Mouse (Mus musculus) limb, embryonic 10.5 days (tissue): ENCODE data around the gene Fcer2a. TPM values are rescaled to one million over a fixed set of nuclear protein-coding genes. Genes with fewer than 3 reads are reported as not detected.

ENCODE experiments used
- DNase-seq: peaks from one replicate; pipeline ENCODE4 v3.0.0-alpha.2; 2017; ENCODE audit warnings: low spot score
- H3K27ac ChIP-seq: fragments of 300-500 bp; sonication (generic); 2 replicates; pipeline ENCODE4 v1.5.1; 2016; ENCODE audit warnings: mild to moderate bottlenecking
- H3K27me3 ChIP-seq: fragments of 300-500 bp; sonication (generic); 2 replicates; pipeline ENCODE4 v1.6.1; 2016; ENCODE audit warnings: low read depth, mild to moderate bottlenecking; ENCODE audit not compliant: poor library complexity, severe bottlenecking
- H3K36me3 ChIP-seq: fragments of 300-500 bp; sonication (generic); 2 replicates; pipeline ENCODE4 v1.6.1; 2016; ENCODE audit warnings: mild to moderate bottlenecking, moderate library complexity
- H3K4me1 ChIP-seq: fragments of 300-500 bp; sonication (generic); 2 replicates; pipeline ENCODE4 v1.6.1; 2016
- H3K4me3 ChIP-seq: fragments of 300-500 bp; sonication (generic); 2 replicates; pipeline ENCODE4 v1.5.1; 2016; ENCODE audit warnings: mild to moderate bottlenecking, moderate library complexity
- H3K9me3 ChIP-seq: fragments of 300-500 bp; sonication (generic); replicated peaks from 2 replicates; pipeline ENCODE4 v1.6.1; 2016; ENCODE audit warnings: mild to moderate bottlenecking
- WGBS: fragments of 180-500 bp; shearing (Covaris S2); methylation state at CpG from one replicate; pipeline ENCODE4 v1.1.7; 2016; 5-methylcytosine and 5-hydroxymethylcytosine counted together
- polyA plus RNA-seq: library from polyadenylated mRNA; unstranded; fragments of >200 nt; fragmentation: Nextera tagmentation; extraction: Ambion mirVana; gene quantifications from 2 replicates; pipeline ENCODE4 v1.2.1, GENCODE M21; 2016

Gene Fcer2a
- polyA plus RNA-seq, 1 experiment from 2014 or later = 0.40 TPM

GRCm38 (mm10) chr8:3670388-3670787 lies 23.6 kb downstream of the Fcer2a start:
- 88% methylated on average over 2 of the region's 2 CpGs for WGBS
- Histone ChIP-seq H3K4me3 (no peak overlapping the region), H3K4me1 (peaks cover 7% of the 10 kb centered on the region; the same call in 1 of the 2 replicates), H3K27ac (no peak overlapping the region), H3K27me3 (no peaks in the 10 kb centered on the region), H3K36me3 (no peaks in the 10 kb centered on the region), H3K9me3 (no peaks in the 10 kb centered on the region)
- no peak for DNase-seq

- 75% methylated on average over 6 of the region's 6 CpGs for WGBS
Observed at GRCm38 (mm10) chr8:3665507-3665906, 28.5 kb downstream of the Fcer2a start, which contains the start of gene Mcemp1. TSS of gene Mcemp1 (plus strand) at chr8:3665754.

GRCm38 (mm10) chr8:3664405-3664804 lies 29.6 kb downstream of the Fcer2a start:
- Histone ChIP-seq H3K36me3 (no peaks in the 10 kb centered on the region), H3K4me1 (no peaks in the 10 kb centered on the region), H3K27ac (no peak overlapping the region), H3K9me3 (no peaks in the 10 kb centered on the region), H3K27me3 (no peaks in the 10 kb centered on the region), H3K4me3 (no peak overlapping the region)
- DNase-seq = no peak
- 78% methylated on average over 5 of the region's 5 CpGs for WGBS

More at GRCm38 (mm10) chr8:3665507-3665906, 28.5 kb downstream of the Fcer2a start, which contains the start of gene Mcemp1:
- H3K27ac ChIP-seq = no peak within 1 kb of the TSS
- H3K36me3 ChIP-seq = no peaks in the 10 kb centered on the region
- no peaks in the 10 kb centered on the region for H3K27me3 ChIP-seq
- H3K4me3 ChIP-seq = no peak within 1 kb of the TSS
- no peaks in the 10 kb centered on the region for H3K4me1 ChIP-seq
- H3K9me3 ChIP-seq = no peaks in the 10 kb centered on the region
- DNase-seq = no peak

GRCm38 (mm10) chr8:3660889-3661288 lies 33.1 kb downstream of the Fcer2a start:
- Histone ChIP-seq H3K4me3 (no peak overlapping the region), H3K27me3 (no peaks in the 10 kb centered on the region), H3K27ac (no peak overlapping the region), H3K4me1 (peaks cover 7% of the 10 kb centered on the region), H3K9me3 (no peaks in the 10 kb centered on the region), H3K36me3 (no peaks in the 10 kb centered on the region)
- WGBS = 80% methylated on average over 8 of the region's 8 CpGs
- no peak for DNase-seq

GRCm38 (mm10) chr8:3656725-3657381 lies 37.1 kb downstream of the Fcer2a start:
- Histone ChIP-seq H3K4me1 (peaks cover 7% of the 10 kb centered on the region), H3K27ac (no peak overlapping the region), H3K36me3 (no peaks in the 10 kb centered on the region), H3K27me3 (no peaks in the 10 kb centered on the region), H3K9me3 (no peaks in the 10 kb centered on the region), H3K4me3 (peak overlapping the region; percentile 12; the same call in 1 of the 2 replicates)
- WGBS = 27% methylated on average over 7 of the region's 7 CpGs
- DNase-seq = peak; percentile 42

GRCm38 (mm10) chr8:3655526-3655925 lies 38.4 kb downstream of the Fcer2a start, which contains the start of gene Retn:
TSS of gene Retn (plus strand) at chr8:3655770.
- 73% methylated on average over 3 of the region's 3 CpGs for whole genome bisulfite sequencing
- no peaks in the 10 kb centered on the region for H3K36me3 ChIP-seq

GRCm38 (mm10) chr8:3654726-3655508 lies 39.1 kb downstream of the Fcer2a start:
- Histone ChIP-seq H3K27ac (no peak overlapping the region; the same call in 1 of the 2 replicates), H3K27me3 (no peaks in the 10 kb centered on the region), H3K36me3 (no peaks in the 10 kb centered on the region), H3K4me1 (peaks cover 7% of the 10 kb centered on the region), H3K9me3 (no peaks in the 10 kb centered on the region), H3K4me3 (no peak overlapping the region)
- 73% methylated on average over 11 of the region's 11 CpGs for WGBS
- no peak for DNase-seq

More at GRCm38 (mm10) chr8:3655526-3655925, 38.4 kb downstream of the Fcer2a start, which contains the start of gene Retn:
- H3K9me3 ChIP-seq = no peaks in the 10 kb centered on the region
- no peak for DNase-seq
- H3K27me3 ChIP-seq = no peaks in the 10 kb centered on the region
- H3K4me1 ChIP-seq = peaks cover 7% of the 10 kb centered on the region
- no peak within 1 kb of the TSS for H3K4me3 ChIP-seq
- no peak within 1 kb of the TSS; the same call in 1 of the 2 replicates for H3K27ac ChIP-seq

GRCm38 (mm10) chr8:3652845-3653244 lies 41.1 kb downstream of the Fcer2a start:
- Histone ChIP-seq H3K27ac (no peak overlapping the region), H3K27me3 (no peaks in the 10 kb centered on the region), H3K4me1 (peaks cover 9% of the 10 kb centered on the region), H3K4me3 (no peak overlapping the region), H3K9me3 (no peaks in the 10 kb centered on the region), H3K36me3 (no peaks in the 10 kb centered on the region)
- WGBS = 68% methylated on average over 3 of the region's 3 CpGs
- DNase-seq = no peak

- 0 out of 2 replicates have a peak overlapping the region, but pooled peaks have one; percentile 0 for H3K4me3 ChIP-seq
- H3K36me3 ChIP-seq = no peaks in the 10 kb centered on the region
- DNase-seq = no peak
- peaks cover 2% of the 10 kb centered on the region; the same call in 1 of the 2 replicates for H3K4me1 ChIP-seq
- H3K27me3 ChIP-seq = no peaks in the 10 kb centered on the region
- H3K9me3 ChIP-seq = no peaks in the 10 kb centered on the region
- 48% methylated on average over 1 of the region's 1 CpGs for whole genome bisulfite sequencing
- H3K27ac ChIP-seq = peak overlapping the region; percentile 31; the same call in 1 of the 2 replicates
Observed at GRCm38 (mm10) chr8:3648990-3649389, 45.0 kb downstream of the Fcer2a start.

GRCm38 (mm10) chr8:3648268-3648667 lies 45.7 kb downstream of the Fcer2a start:
- Histone ChIP-seq H3K27me3 (no peaks in the 10 kb centered on the region), H3K36me3 (no peaks in the 10 kb centered on the region)

GRCm38 (mm10) chr8:3647561-3647960 lies 46.4 kb downstream of the Fcer2a start:
- no peak overlapping the region for H3K27ac ChIP-seq
- no peak overlapping the region for H3K4me3 ChIP-seq
- WGBS = 85% methylated on average over 4 of the region's 4 CpGs
- H3K4me1 ChIP-seq = peaks cover 2% of the 10 kb centered on the region; the same call in 1 of the 2 replicates
- H3K9me3 ChIP-seq = no peaks in the 10 kb centered on the region
- no peak for DNase-seq
- no peaks in the 10 kb centered on the region for H3K27me3 ChIP-seq
- no peaks in the 10 kb centered on the region for H3K36me3 ChIP-seq

More at GRCm38 (mm10) chr8:3648268-3648667, 45.7 kb downstream of the Fcer2a start:
- H3K4me3 ChIP-seq = no peak overlapping the region
- H3K9me3 ChIP-seq = no peaks in the 10 kb centered on the region
- no peak overlapping the region for H3K27ac ChIP-seq
- 80% methylated on average over 2 of the region's 2 CpGs for WGBS
- H3K4me1 ChIP-seq = peaks cover 2% of the 10 kb centered on the region; the same call in 1 of the 2 replicates
- DNase-seq = no peak

GRCm38 (mm10) chr8:3646824-3647531 lies 47.0 kb downstream of the Fcer2a start:
- DNase-seq = no peak
- peaks cover 2% of the 10 kb centered on the region; the same call in 1 of the 2 replicates for H3K4me1 ChIP-seq
- no peaks in the 10 kb centered on the region for H3K9me3 ChIP-seq
- no peak overlapping the region for H3K27ac ChIP-seq
- no peaks in the 10 kb centered on the region for H3K27me3 ChIP-seq
- H3K4me3 ChIP-seq = no peak overlapping the region
- 88% methylated on average over 6 of the region's 6 CpGs for WGBS
- no peaks in the 10 kb centered on the region for H3K36me3 ChIP-seq
